Mouse (Mus musculus): ENCODE results near the gene Churc1. TPM values are rescaled to one million over a fixed set of nuclear protein-coding genes. Genes with fewer than 3 reads are reported as not detected.
A peak's percentile ranks its signal among the peaks of the same experiment; 100 is the strongest.

Gene Churc1
- polyA plus RNA-seq, 1 experiment, result 32.2 TPM

- H3K27ac ChIP-seq (ENCODE audit: control insufficient read depth, insufficient read depth, low read depth, low read length, poor library complexity), result no peak overlapping the region
- TF ChIP-seq POLR2A (IDR thresholded peaks at IDR 0.05; ENCODE audit: borderline replicate concordance, control insufficient read depth, low read depth, low read length) (no peak), CTCF (IDR thresholded peaks at IDR 0.05; ENCODE audit: control insufficient read depth, insufficient read depth, low read length) (no peak)
- no peak overlapping the region for H3K4me3 ChIP-seq (replicated peaks; ENCODE audit: control insufficient read depth, low read depth, low read length)
- H3K4me1 ChIP-seq (ENCODE audit: control insufficient read depth, insufficient read depth, low read length), result peaks cover 1% of the 10 kb centered on the region; the same call in 1 of the 2 replicates
- 66% methylated on average over 4 of the region's 4 CpGs for WGBS
These were observed 51.8 kb downstream of the Churc1 start for GRCm38 (mm10) chr12:76817176-76817575.

- Histone ChIP-seq H3K4me1 (ENCODE audit: control insufficient read depth, insufficient read depth, low read length) (peaks cover 1% of the 10 kb centered on the region; the same call in 1 of the 2 replicates), H3K4me3 (replicated peaks; ENCODE audit: control insufficient read depth, low read depth, low read length) (no peak overlapping the region), H3K27ac (ENCODE audit: control insufficient read depth, insufficient read depth, low read depth, low read length, poor library complexity) (no peak overlapping the region)
- no peak for TF ChIP-seq POLR2A (IDR thresholded peaks at IDR 0.05; ENCODE audit: borderline replicate concordance, control insufficient read depth, low read depth, low read length)
- WGBS, result 78% methylated on average over 4 of the region's 4 CpGs
These were observed 52.8 kb downstream of the Churc1 start for GRCm38 (mm10) chr12:76818120-76818519.

- 83% methylated on average over 9 of the region's 9 CpGs for WGBS
- Histone ChIP-seq H3K4me1 (ENCODE audit: control insufficient read depth, insufficient read depth, low read length) (no peaks in the 10 kb centered on the region; the same call in 1 of the 2 replicates), H3K27ac (ENCODE audit: control insufficient read depth, insufficient read depth, low read depth, low read length, poor library complexity) (no peak overlapping the region), H3K4me3 (replicated peaks; ENCODE audit: control insufficient read depth, low read depth, low read length) (no peak overlapping the region)
- TF ChIP-seq CTCF (IDR thresholded peaks at IDR 0.05; ENCODE audit: control insufficient read depth, insufficient read depth, low read length) (no peak), POLR2A (IDR thresholded peaks at IDR 0.05; ENCODE audit: borderline replicate concordance, control insufficient read depth, low read depth, low read length) (no peak)
These were observed 53.6 kb downstream of the Churc1 start for GRCm38 (mm10) chr12:76818908-76819307.

GRCm38 (mm10) chr12:76819816-76820215 is 54.5 kb downstream of the Churc1 start:
- no peak for TF ChIP-seq CTCF (IDR thresholded peaks at IDR 0.05; ENCODE audit: control insufficient read depth, insufficient read depth, low read length)
- no peak for TF ChIP-seq POLR2A (IDR thresholded peaks at IDR 0.05; ENCODE audit: borderline replicate concordance, control insufficient read depth, low read depth, low read length)
- no peak overlapping the region for H3K27ac ChIP-seq (ENCODE audit: control insufficient read depth, insufficient read depth, low read depth, low read length, poor library complexity)
- WGBS, result 82% methylated on average over 6 of the region's 6 CpGs

GRCm38 (mm10) chr12:76820615-76821014 is 55.3 kb downstream of the Churc1 start:
- Histone ChIP-seq H3K4me1 (ENCODE audit: control insufficient read depth, insufficient read depth, low read length) (no peaks in the 10 kb centered on the region; the same call in 1 of the 2 replicates), H3K4me3 (replicated peaks; ENCODE audit: control insufficient read depth, low read depth, low read length) (no peak overlapping the region), H3K27ac (ENCODE audit: control insufficient read depth, insufficient read depth, low read depth, low read length, poor library complexity) (no peak overlapping the region)
- TF ChIP-seq CTCF (IDR thresholded peaks at IDR 0.05; ENCODE audit: control insufficient read depth, insufficient read depth, low read length), result no peak
- no peak for TF ChIP-seq POLR2A (IDR thresholded peaks at IDR 0.05; ENCODE audit: borderline replicate concordance, control insufficient read depth, low read depth, low read length)
- 71% methylated on average over 4 of the region's 4 CpGs for WGBS

More at GRCm38 (mm10) chr12:76819816-76820215, 54.5 kb downstream of the Churc1 start:
- Histone ChIP-seq H3K4me1 (ENCODE audit: control insufficient read depth, insufficient read depth, low read length) (no peaks in the 10 kb centered on the region; the same call in 1 of the 2 replicates), H3K4me3 (replicated peaks; ENCODE audit: control insufficient read depth, low read depth, low read length) (no peak overlapping the region)

GRCm38 (mm10) chr12:76822002-76822650 is 56.8 kb downstream of the Churc1 start:
- TF ChIP-seq POLR2A (IDR thresholded peaks at IDR 0.05; ENCODE audit: borderline replicate concordance, control insufficient read depth, low read depth, low read length) (no peak), CTCF (IDR thresholded peaks at IDR 0.05; ENCODE audit: control insufficient read depth, insufficient read depth, low read length) (no peak)
- 2% methylated on average over 66 of the region's 66 CpGs for WGBS
- no peak overlapping the region for H3K27ac ChIP-seq (ENCODE audit: control insufficient read depth, insufficient read depth, low read depth, low read length, poor library complexity)
- H3K4me1 ChIP-seq (ENCODE audit: control insufficient read depth, insufficient read depth, low read length), result no peaks in the 10 kb centered on the region; the same call in 1 of the 2 replicates
- peak overlapping the region; percentile 10 for H3K4me3 ChIP-seq (replicated peaks; ENCODE audit: control insufficient read depth, low read depth, low read length)

GRCm38 (mm10) chr12:76822651-76823041 is 57.3 kb downstream of the Churc1 start, which contains the start of gene Rab15:
TSS of gene Rab15 (minus strand) at chr12:76822908.
- WGBS, result 7% methylated on average over 17 of the region's 17 CpGs
- peak within 1 kb of the TSS; percentile 10 for H3K4me3 ChIP-seq (replicated peaks; ENCODE audit: control insufficient read depth, low read depth, low read length)
- H3K27ac ChIP-seq (ENCODE audit: control insufficient read depth, insufficient read depth, low read depth, low read length, poor library complexity), result no peak within 1 kb of the TSS
- TF ChIP-seq CTCF (IDR thresholded peaks at IDR 0.05; ENCODE audit: control insufficient read depth, insufficient read depth, low read length) (no peak), POLR2A (IDR thresholded peaks at IDR 0.05; ENCODE audit: borderline replicate concordance, control insufficient read depth, low read depth, low read length) (no peak)
- H3K4me1 ChIP-seq (ENCODE audit: control insufficient read depth, insufficient read depth, low read length), result no peaks in the 10 kb centered on the region

- TF ChIP-seq CTCF (IDR thresholded peaks at IDR 0.05; ENCODE audit: control insufficient read depth, insufficient read depth, low read length) (no peak), POLR2A (IDR thresholded peaks at IDR 0.05; ENCODE audit: borderline replicate concordance, control insufficient read depth, low read depth, low read length) (no peak)
- Histone ChIP-seq H3K27ac (ENCODE audit: control insufficient read depth, insufficient read depth, low read depth, low read length, poor library complexity) (no peak overlapping the region), H3K4me3 (replicated peaks; ENCODE audit: control insufficient read depth, low read depth, low read length) (no peak overlapping the region), H3K4me1 (ENCODE audit: control insufficient read depth, insufficient read depth, low read length) (no peaks in the 10 kb centered on the region)
- WGBS, result 75% methylated on average over 4 of the region's 4 CpGs
These were observed 59.9 kb downstream of the Churc1 start for GRCm38 (mm10) chr12:76825283-76825682.
